ENCODE assay signal across 8 mouse cellular contexts in genomic region chrX:151521786-151522522, GRCm38 (mm10). TPM values are rescaled to one million over a fixed set of nuclear protein-coding genes. Genes with fewer than 3 reads are reported as not detected.
A peak's percentile ranks its signal among the peaks of the same experiment; 100 is the strongest.
DNase-seq lines count a peak whose midpoint lies in the region; ATAC-seq and TF ChIP-seq lines count a peak whose summit lies in the region.

No protein-coding gene starts in this region.

- H3K4me1 ChIP-seq in hindbrain, embryonic 13.5 days (replicated peaks) = peaks cover 4% of the 10 kb centered on the region; the same call in 1 of the 2 replicates
- H3K4me1 ChIP-seq in limb, embryonic 14.5 days (ENCODE audit: control insufficient read depth, insufficient read depth, low read length) = no peaks in the 10 kb centered on the region
- peaks cover 5% of the 10 kb centered on the region; the same call in 1 of the 2 replicates for H3K4me1 ChIP-seq in midbrain, embryonic 13.5 days (replicated peaks)

- peak overlapping the region; percentile 75 for H3K9ac ChIP-seq in hindbrain, embryonic 13.5 days
- peak overlapping the region; percentile 72 for H3K9ac ChIP-seq in limb, embryonic 14.5 days (ENCODE audit: low read depth, low read length, severe bottlenecking)
- H3K9ac ChIP-seq in midbrain, embryonic 13.5 days (replicated peaks) = peak overlapping the region; percentile 74

- peak overlapping the region; percentile 97 for H3K27ac ChIP-seq in hindbrain, embryonic 13.5 days
- H3K27ac ChIP-seq in limb, embryonic 14.5 days (replicated peaks; ENCODE audit: low read depth, low read length) = no peak overlapping the region
- H3K27ac ChIP-seq in midbrain, embryonic 13.5 days = peak overlapping the region; percentile 98

- TF ChIP-seq POLR2A in limb, embryonic 14.5 days (IDR thresholded peaks at IDR 0.05; ENCODE audit: borderline replicate concordance, extremely low read depth, insufficient read depth, insufficient read length) = no peak

- no peaks in the 10 kb centered on the region for H3K36me3 ChIP-seq in hindbrain, embryonic 13.5 days
- H3K36me3 ChIP-seq in limb, embryonic 14.5 days (ENCODE audit: control insufficient read depth, insufficient read depth, low read length) = no peaks in the 10 kb centered on the region
- H3K36me3 ChIP-seq in midbrain, embryonic 13.5 days = peaks cover 2% of the 10 kb centered on the region; the same call in 1 of the 2 replicates

- no peak for ATAC-seq in hindbrain, embryonic 13.5 days (ENCODE audit: low FRiP score)
- no peak for ATAC-seq in limb, embryonic 14.5 days (ENCODE audit: low FRiP score, low read depth)
- ATAC-seq in midbrain, embryonic 13.5 days = no peak

- no peaks in the 10 kb centered on the region for H3K9me3 ChIP-seq in hindbrain, embryonic 13.5 days
- no peaks in the 10 kb centered on the region for H3K9me3 ChIP-seq in limb, embryonic 14.5 days (ENCODE audit: control insufficient read depth, low read length)
- no peaks in the 10 kb centered on the region for H3K9me3 ChIP-seq in midbrain, embryonic 13.5 days

- H3K4me3 ChIP-seq in hindbrain, embryonic 13.5 days = peak overlapping the region; percentile 54
- peak overlapping the region; percentile 53 for H3K4me3 ChIP-seq in limb, embryonic 14.5 days (replicated peaks; ENCODE audit: low read length)
- H3K4me3 ChIP-seq in midbrain, embryonic 13.5 days (replicated peaks) = peak overlapping the region; percentile 57

- peak overlapping the region; percentile 65 for H3K4me2 ChIP-seq in hindbrain, embryonic 13.5 days
- H3K4me2 ChIP-seq in limb, embryonic 14.5 days (replicated peaks; ENCODE audit: low read depth, low read length, severe bottlenecking) = peak overlapping the region; percentile 54
- H3K4me2 ChIP-seq in midbrain, embryonic 13.5 days (replicated peaks) = peak overlapping the region; percentile 65

- H3K27me3 ChIP-seq in hindbrain, embryonic 13.5 days = no peaks in the 10 kb centered on the region
- H3K27me3 ChIP-seq in limb, embryonic 14.5 days (ENCODE audit: control insufficient read depth, insufficient read depth, low read length) = no peaks in the 10 kb centered on the region
- no peaks in the 10 kb centered on the region for H3K27me3 ChIP-seq in midbrain, embryonic 13.5 days

- DNase-seq in left cerebral cortex, adult 18-20 months (ENCODE audit: low spot score in 2 of 2) = peak; percentile 1 to 2
- no peak for DNase-seq in left cerebral cortex, adult 8-10 months (ENCODE audit: low spot score in 2 of 2)
- peak; percentile 40 for DNase-seq in brain, adult 2 months (ENCODE audit: low read depth, low spot score)
- peak; percentile 20 for DNase-seq in fibroblast of lung, adult 2 months (ENCODE audit: low read depth)
- DNase-seq in limb, embryonic 14.5 days (ENCODE audit: low spot score) = peak; percentile 2
- DNase-seq in thymus, postnatal 25 days = peak; percentile 7

- 22% methylated on average over 25 of the region's 25 CpGs for WGBS in hindbrain, embryonic 13.5 days
- 24% methylated on average over 25 of the region's 25 CpGs for WGBS in limb, embryonic 14.5 days
- 23% methylated on average over 25 of the region's 25 CpGs for WGBS in midbrain, embryonic 13.5 days

RNA-seq across cellular contexts. Expression of gene Phf8, which starts 1.5 kb away (rescaled TPM):
- 10 to 100 TPM; 27.2 to 29.4 TPM for total RNA-seq in left cerebral cortex, adult 18-20 months (2021)
- total RNA-seq in left cerebral cortex, adult 8-10 months (2022) = 10 to 100 TPM; 24.2 to 31.4 (median 29.1) TPM
- polyA plus RNA-seq in hindbrain, embryonic 13.5 days (2015; fragmentation: Nextera tagmentation; extraction: Ambion mirVana) = 20.2 and 22.7 TPM in 2 replicates
- 16.4 and 20.5 TPM in 2 replicates for polyA plus RNA-seq in limb, embryonic 14.5 days (2012; rRNA removed)
- polyA plus RNA-seq in limb, embryonic 14.5 days (2014; fragmentation: Nextera tagmentation; extraction: Ambion mirVana) = 18.4 and 18.9 TPM in 2 replicates
- polyA plus RNA-seq in midbrain, embryonic 13.5 days (2015; fragmentation: Nextera tagmentation; extraction: Ambion mirVana) = 25.3 and 26.7 TPM in 2 replicates

Comparison
In these comparisons a context has a peak if more than half of its experiments do, and no peak if none do; other contexts are left out.
1. DNase-seq: peak in left cerebral cortex, adult 18-20 months (2 of 2), brain, adult 2 months (single experiment), fibroblast of lung, adult 2 months (single experiment), limb, embryonic 14.5 days (single experiment) and thymus, postnatal 25 days (single experiment); none in left cerebral cortex, adult 8-10 months (0 of 2).
2. Peak in every context shown above with its lines, with median percentiles within 50 percentile points of each other: H3K4me2 ChIP-seq, H3K4me3 ChIP-seq and H3K9ac ChIP-seq.